Mouse (Mus musculus): ENCODE data around the gene Zfp286.

Gene Zfp286

DNA sequence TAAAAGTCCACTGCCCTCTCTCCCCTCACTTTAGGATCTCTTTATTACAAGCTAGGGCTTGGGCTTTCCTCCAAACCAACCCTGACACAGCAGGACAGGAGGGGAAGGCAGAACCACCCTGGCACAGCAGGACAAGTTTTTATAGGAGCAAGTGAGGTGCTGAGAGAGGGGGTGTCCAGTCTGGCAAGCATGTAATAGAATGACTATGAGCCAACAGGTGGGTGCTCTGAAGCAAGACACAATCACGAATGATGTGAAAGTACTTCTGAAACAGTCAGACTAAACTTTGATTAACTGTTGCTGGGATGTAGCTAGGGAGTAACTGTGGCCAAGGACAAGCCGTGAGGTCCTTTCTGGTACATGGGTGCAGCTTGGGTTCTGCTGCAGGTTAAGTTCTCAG lies 83.1 kb downstream of the Zfp286 start:
- DNase-seq (ENCODE audit: low spot score), result no peak

Measured in testis, postnatal 10 days (tissue).